Mouse (Mus musculus): ENCODE results near the gene Thumpd3. TPM values are rescaled to one million over a fixed set of nuclear protein-coding genes. Genes with fewer than 3 reads are reported as not detected.

The Thumpd3 gene
- polyA plus RNA-seq, 1 experiment from 2014 or later, result 51.4 TPM

GRCm38 (mm10) chr6:113045575-113045974 lies 450 bp upstream of the Thumpd3 start:
- Histone ChIP-seq H3K4me1 (ENCODE audit: control insufficient read depth, insufficient read depth, low read length) (peaks cover 15% of the 10 kb centered on the region), H3K9me3 (replicated peaks; ENCODE audit: control insufficient read depth, low read length, poor library complexity, severe bottlenecking) (no peaks in the 10 kb centered on the region), H3K36me3 (ENCODE audit: control insufficient read depth, insufficient read depth, low read length) (peaks cover 4% of the 10 kb centered on the region; the same call in 1 of the 2 replicates), H3K27ac (ENCODE audit: low read length) (peak overlapping the region; percentile 90), H3K4me3 (ENCODE audit: low read depth, low read length) (peak overlapping the region; percentile 69), H3K4me2 (ENCODE audit: low read length) (peak overlapping the region; percentile 98), H3K27me3 (ENCODE audit: control insufficient read depth, insufficient read depth, low read depth, low read length) (no peaks in the 10 kb centered on the region), H3K9ac (ENCODE audit: low read depth, low read length) (peak overlapping the region; percentile 62)
- WGBS, result under 1% methylated on average over 11 of the region's 11 CpGs
- peak; percentile 59 for ATAC-seq

- H3K27me3 ChIP-seq (ENCODE audit: control insufficient read depth, insufficient read depth, low read depth, low read length), result no peaks in the 10 kb centered on the region
- peak overlapping the region; percentile 69 for H3K4me3 ChIP-seq (ENCODE audit: low read depth, low read length)
- H3K9me3 ChIP-seq (replicated peaks; ENCODE audit: control insufficient read depth, low read length, poor library complexity, severe bottlenecking), result no peaks in the 10 kb centered on the region
- peaks cover 15% of the 10 kb centered on the region for H3K4me1 ChIP-seq (ENCODE audit: control insufficient read depth, insufficient read depth, low read length)
- no peak for ATAC-seq
- H3K4me2 ChIP-seq (ENCODE audit: low read length), result peak overlapping the region; percentile 79
- peaks cover 15% of the 10 kb centered on the region for H3K36me3 ChIP-seq (ENCODE audit: control insufficient read depth, insufficient read depth, low read length)
- 0 out of 2 replicates have a peak overlapping the region, but pooled peaks have one; percentile 12 for H3K9ac ChIP-seq (ENCODE audit: low read depth, low read length)
- H3K27ac ChIP-seq (ENCODE audit: low read length), result no peak overlapping the region
- 68% methylated on average over 15 of the region's 15 CpGs for WGBS
These were observed 1.2 kb downstream of the Thumpd3 start for GRCm38 (mm10) chr6:113047016-113047746.

- ATAC-seq, result no peak
These were observed 2.3 kb downstream of the Thumpd3 start for GRCm38 (mm10) chr6:113048371-113048770.

GRCm38 (mm10) chr6:113049159-113049558 lies 3.1 kb downstream of the Thumpd3 start:
- no peak overlapping the region for H3K4me3 ChIP-seq (ENCODE audit: low read depth, low read length)
- H3K9me3 ChIP-seq (replicated peaks; ENCODE audit: control insufficient read depth, low read length, poor library complexity, severe bottlenecking), result no peaks in the 10 kb centered on the region
- no peak overlapping the region for H3K9ac ChIP-seq (ENCODE audit: low read depth, low read length)
- no peaks in the 10 kb centered on the region for H3K27me3 ChIP-seq (ENCODE audit: control insufficient read depth, insufficient read depth, low read depth, low read length)
- ATAC-seq, result no peak
- no peak overlapping the region for H3K27ac ChIP-seq (ENCODE audit: low read length)
- peaks cover 15% of the 10 kb centered on the region for H3K4me1 ChIP-seq (ENCODE audit: control insufficient read depth, insufficient read depth, low read length)
- WGBS, result 94% methylated on average over 3 of the region's 3 CpGs
- H3K36me3 ChIP-seq (ENCODE audit: control insufficient read depth, insufficient read depth, low read length), result peaks cover 15% of the 10 kb centered on the region
- no peak overlapping the region for H3K4me2 ChIP-seq (ENCODE audit: low read length)

More at GRCm38 (mm10) chr6:113048371-113048770, 2.3 kb downstream of the Thumpd3 start:
- Histone ChIP-seq H3K9me3 (replicated peaks; ENCODE audit: control insufficient read depth, low read length, poor library complexity, severe bottlenecking) (no peaks in the 10 kb centered on the region), H3K27ac (ENCODE audit: low read length) (no peak overlapping the region), H3K4me1 (ENCODE audit: control insufficient read depth, insufficient read depth, low read length) (peaks cover 15% of the 10 kb centered on the region), H3K27me3 (ENCODE audit: control insufficient read depth, insufficient read depth, low read depth, low read length) (no peaks in the 10 kb centered on the region), H3K36me3 (ENCODE audit: control insufficient read depth, insufficient read depth, low read length) (peaks cover 15% of the 10 kb centered on the region), H3K4me2 (ENCODE audit: low read length) (no peak overlapping the region), H3K4me3 (ENCODE audit: low read depth, low read length) (no peak overlapping the region), H3K9ac (ENCODE audit: low read depth, low read length) (no peak overlapping the region)
- 100% methylated on average over 2 of the region's 2 CpGs for WGBS

GRCm38 (mm10) chr6:113052972-113053371 lies 6.9 kb downstream of the Thumpd3 start:
- Histone ChIP-seq H3K4me1 (ENCODE audit: control insufficient read depth, insufficient read depth, low read length) (no peaks in the 10 kb centered on the region), H3K27me3 (ENCODE audit: control insufficient read depth, insufficient read depth, low read depth, low read length) (no peaks in the 10 kb centered on the region), H3K4me3 (ENCODE audit: low read depth, low read length) (no peak overlapping the region), H3K9ac (ENCODE audit: low read depth, low read length) (no peak overlapping the region), H3K9me3 (replicated peaks; ENCODE audit: control insufficient read depth, low read length, poor library complexity, severe bottlenecking) (no peaks in the 10 kb centered on the region), H3K4me2 (ENCODE audit: low read length) (no peak overlapping the region), H3K27ac (ENCODE audit: low read length) (no peak overlapping the region), H3K36me3 (ENCODE audit: control insufficient read depth, insufficient read depth, low read length) (peaks cover 27% of the 10 kb centered on the region)
- no peak for ATAC-seq
- WGBS, result 91% methylated on average over 3 of the region's 3 CpGs

GRCm38 (mm10) chr6:113054552-113055107 lies 8.6 kb downstream of the Thumpd3 start:
- Histone ChIP-seq H3K9ac (ENCODE audit: low read depth, low read length) (no peak overlapping the region), H3K27ac (ENCODE audit: low read length) (no peak overlapping the region), H3K4me1 (ENCODE audit: control insufficient read depth, insufficient read depth, low read length) (no peaks in the 10 kb centered on the region), H3K4me3 (ENCODE audit: low read depth, low read length) (no peak overlapping the region), H3K9me3 (replicated peaks; ENCODE audit: control insufficient read depth, low read length, poor library complexity, severe bottlenecking) (no peaks in the 10 kb centered on the region), H3K27me3 (ENCODE audit: control insufficient read depth, insufficient read depth, low read depth, low read length) (no peaks in the 10 kb centered on the region), H3K36me3 (ENCODE audit: control insufficient read depth, insufficient read depth, low read length) (peaks cover 31% of the 10 kb centered on the region), H3K4me2 (ENCODE audit: low read length) (no peak overlapping the region)
- no peak for ATAC-seq
- 89% methylated on average over 6 of the region's 6 CpGs for WGBS

GRCm38 (mm10) chr6:113060892-113061563 lies 15.0 kb downstream of the Thumpd3 start:
- Histone ChIP-seq H3K36me3 (ENCODE audit: control insufficient read depth, insufficient read depth, low read length) (peaks cover 30% of the 10 kb centered on the region), H3K27me3 (ENCODE audit: control insufficient read depth, insufficient read depth, low read depth, low read length) (no peaks in the 10 kb centered on the region), H3K4me2 (ENCODE audit: low read length) (no peak overlapping the region), H3K9ac (ENCODE audit: low read depth, low read length) (no peak overlapping the region), H3K4me3 (ENCODE audit: low read depth, low read length) (no peak overlapping the region), H3K4me1 (ENCODE audit: control insufficient read depth, insufficient read depth, low read length) (no peaks in the 10 kb centered on the region), H3K27ac (ENCODE audit: low read length) (no peak overlapping the region), H3K9me3 (replicated peaks; ENCODE audit: control insufficient read depth, low read length, poor library complexity, severe bottlenecking) (no peaks in the 10 kb centered on the region)
- no peak for ATAC-seq
- WGBS, result 75% methylated on average over 1 of the region's 1 CpGs

GRCm38 (mm10) chr6:113062253-113062652 lies 16.2 kb downstream of the Thumpd3 start:
- WGBS, result 34% methylated on average over 3 of the region's 3 CpGs
- Histone ChIP-seq H3K36me3 (ENCODE audit: control insufficient read depth, insufficient read depth, low read length) (peaks cover 29% of the 10 kb centered on the region), H3K4me2 (ENCODE audit: low read length) (no peak overlapping the region), H3K4me3 (ENCODE audit: low read depth, low read length) (no peak overlapping the region), H3K9me3 (replicated peaks; ENCODE audit: control insufficient read depth, low read length, poor library complexity, severe bottlenecking) (no peaks in the 10 kb centered on the region), H3K27ac (ENCODE audit: low read length) (no peak overlapping the region), H3K27me3 (ENCODE audit: control insufficient read depth, insufficient read depth, low read depth, low read length) (no peaks in the 10 kb centered on the region), H3K9ac (ENCODE audit: low read depth, low read length) (no peak overlapping the region), H3K4me1 (ENCODE audit: control insufficient read depth, insufficient read depth, low read length) (no peaks in the 10 kb centered on the region)
- no peak for ATAC-seq

- Histone ChIP-seq H3K27ac (ENCODE audit: low read length) (no peak overlapping the region), H3K9me3 (replicated peaks; ENCODE audit: control insufficient read depth, low read length, poor library complexity, severe bottlenecking) (no peaks in the 10 kb centered on the region), H3K4me1 (ENCODE audit: control insufficient read depth, insufficient read depth, low read length) (no peaks in the 10 kb centered on the region), H3K27me3 (ENCODE audit: control insufficient read depth, insufficient read depth, low read depth, low read length) (no peaks in the 10 kb centered on the region), H3K4me3 (ENCODE audit: low read depth, low read length) (no peak overlapping the region), H3K9ac (ENCODE audit: low read depth, low read length) (no peak overlapping the region), H3K36me3 (ENCODE audit: control insufficient read depth, insufficient read depth, low read length) (peaks cover 35% of the 10 kb centered on the region), H3K4me2 (ENCODE audit: low read length) (no peak overlapping the region)
- 91% methylated on average over 10 of the region's 10 CpGs for WGBS
- no peak for ATAC-seq
These were observed 17.3 kb downstream of the Thumpd3 start for GRCm38 (mm10) chr6:113063363-113063762.

Data from midbrain, embryonic 16.5 days (tissue).